Mouse (Mus musculus) heart, postnatal 36 days (tissue): ENCODE measurements at regions not wholly inside any gene's neighbourhood (a gene's known extent, or its start where the extent isn't known, plus 50 kb on each side); places are given as distances from the start of the nearest gene placed in this dataset.
A peak's percentile ranks its signal among the peaks of the same experiment; 100 is the strongest.

ENCODE experiments used
- DNase-seq, 2 experiments: peaks; one replicate each; pipeline ENCODE4 v3.0.0; 2021 to 2022
- intact Hi-C: fragments of 180-260 bp; cut with DNase I; formaldehyde crosslinking; loops from one replicate; pipeline ENCODE4 v1.15.1; 2025

GRCm38 (mm10) chr13:116027147-116027546, 282.3 kb downstream of the Isl1 start:
- DNase-seq: no peak
- intact Hi-C loops: no loop called here

DNA sequence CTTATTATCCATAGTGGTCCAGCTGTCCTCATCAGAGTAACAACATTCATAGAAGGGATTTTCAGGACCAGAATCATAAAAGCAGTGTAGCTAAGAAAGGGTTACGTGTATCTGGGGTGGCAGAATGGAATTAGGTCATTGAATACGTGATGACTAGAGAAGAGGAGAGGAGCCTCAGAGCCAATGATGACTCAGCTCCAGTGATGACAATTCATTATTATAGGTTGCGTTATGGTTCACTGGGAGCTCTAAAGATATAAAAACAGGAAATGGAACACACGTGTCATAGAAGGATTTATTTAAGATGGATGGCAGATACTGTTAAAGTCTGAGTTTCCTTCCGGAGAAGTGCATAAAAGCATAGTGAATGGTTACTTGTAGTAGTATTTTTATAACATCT, 291.6 kb downstream of the Isl1 start:
- no peak for DNase-seq
- intact Hi-C loops: no loop called here

DNA sequence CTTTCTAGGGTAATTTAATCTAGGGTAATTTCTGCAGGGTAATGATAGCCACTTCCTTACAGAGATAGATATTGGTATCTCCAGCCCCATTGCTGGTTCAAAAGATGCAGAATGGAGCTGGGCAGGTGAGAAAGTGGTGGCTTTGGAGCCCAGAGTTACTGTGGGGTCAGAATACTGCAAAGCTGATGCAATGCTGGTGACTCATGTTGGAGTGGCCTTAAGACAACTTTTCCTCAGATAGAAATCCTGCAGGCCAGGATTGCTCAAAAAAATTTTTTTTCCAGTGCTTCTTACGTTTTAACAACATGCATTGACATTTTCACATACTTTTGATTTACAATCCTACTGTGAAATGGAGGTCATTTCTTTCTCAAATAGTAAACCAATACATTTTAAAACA, 305.8 kb downstream of the Isl1 start:
- intact Hi-C loops: no loop called here
- DNase-seq: no peak

GRCm38 (mm10) chr13:116002391-116002899, 307.0 kb downstream of the Isl1 start:
- intact Hi-C loops: no loop called here
- peak; percentile 5 to 31 for DNase-seq

GRCm38 (mm10) chr13:115990591-115990990, 318.9 kb downstream of the Isl1 start:
- DNase-seq: no peak
- intact Hi-C loops: no loop called here

DNA sequence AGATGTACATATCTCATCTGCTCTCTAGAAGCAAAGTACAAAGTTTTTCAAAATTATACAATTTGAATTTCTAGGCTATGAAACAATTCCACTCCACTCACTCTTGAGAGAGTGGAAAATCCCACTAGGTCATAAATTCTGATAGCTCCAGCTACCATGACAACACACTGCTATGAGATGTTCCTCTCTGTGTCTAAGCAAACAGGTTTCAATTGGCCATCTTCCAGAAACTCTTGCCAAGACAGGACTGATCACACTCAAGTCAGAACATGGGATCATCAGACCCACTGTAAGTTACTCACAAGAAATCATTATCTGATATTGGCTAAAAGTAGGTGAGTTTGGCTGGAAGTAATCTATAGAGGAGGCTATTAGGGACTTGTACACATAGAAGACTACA, 320.4 kb downstream of the Isl1 start:
- intact Hi-C loops: no loop called here
- no peak for DNase-seq

DNA sequence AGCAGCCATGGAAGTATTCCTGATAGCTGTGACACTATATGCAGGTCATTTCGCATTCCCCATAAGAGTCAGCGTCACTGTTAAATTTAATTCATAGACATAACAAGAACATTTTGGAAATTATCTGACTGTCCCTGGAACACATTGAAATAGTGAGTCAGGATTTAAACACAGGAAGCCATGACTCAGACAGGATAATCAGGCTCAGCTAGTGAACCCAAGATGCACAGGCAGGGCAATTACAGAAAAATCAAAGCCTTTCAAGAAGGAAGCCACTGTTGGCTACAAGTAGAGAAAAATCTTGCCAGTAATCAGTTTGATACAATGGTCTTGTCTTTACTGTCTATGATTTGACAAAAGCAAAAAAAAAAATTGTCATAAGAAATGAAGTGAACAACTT, 323.2 kb downstream of the Isl1 start:
- intact Hi-C loops: no loop called here

GRCm38 (mm10) chr13:115985715-115986114, 323.8 kb downstream of the Isl1 start:
- intact Hi-C loops: no loop called here
- DNase-seq: no peak

More for the DNA sequence above, 323.2 kb downstream of the Isl1 start:
- DNase-seq: no peak

- intact Hi-C loops: no loop called here
- no peak for DNase-seq
These were observed 331.6 kb downstream of the Isl1 start for GRCm38 (mm10) chr13:115977890-115978203.

GRCm38 (mm10) chr13:115977118-115977889, 332.2 kb downstream of the Isl1 start:
- intact Hi-C loops: no loop called here
- no peak for DNase-seq
